Mouse (Mus musculus) heart, adult 2 months (tissue): ENCODE data around the gene Ubash3b. TPM values are rescaled to one million over a fixed set of nuclear protein-coding genes. Genes with fewer than 3 reads are reported as not detected.
A peak's percentile ranks its signal among the peaks of the same experiment; 100 is the strongest.

Source experiments
- DNase-seq, 2 experiments: peaks; one replicate each; pipeline ENCODE4 v3.0.0; 2021
- H3K27ac ChIP-seq: fragments of 200-600 bp; 2 replicates; pipeline ENCODE4 v1.8.1; 2022
- H3K27me3 ChIP-seq: fragments of 200-500 bp; 2 replicates; pipeline ENCODE4 v1.6.1; 2012; ENCODE audit warnings: mild to moderate bottlenecking, low read length, inconsistent platforms, mixed read lengths; ENCODE audit not compliant: control insufficient read depth, insufficient read depth
- H3K36me3 ChIP-seq: fragments of 200-500 bp; 2 replicates; pipeline ENCODE4 v1.6.1; 2012; ENCODE audit warnings: low read length, inconsistent platforms; ENCODE audit not compliant: control insufficient read depth, insufficient read depth
- H3K4me1 ChIP-seq: fragments of 200-500 bp; 2 replicates; pipeline ENCODE4 v1.6.1; 2011; ENCODE audit warnings: low read length; ENCODE audit not compliant: control insufficient read depth, insufficient read depth
- H3K4me3 ChIP-seq: fragments of 200-600 bp; 2 replicates; pipeline ENCODE4 v1.8.1; 2022
- H3K79me2 ChIP-seq: fragments of 200-500 bp; replicated peaks from 2 replicates; pipeline ENCODE4 v1.6.1; 2012; ENCODE audit warnings: mild to moderate bottlenecking, inconsistent platforms, low read length, moderate library complexity, mixed read lengths; ENCODE audit not compliant: control insufficient read depth, insufficient read depth
- H3K9ac ChIP-seq: fragments of 200-500 bp; 2 replicates; pipeline ENCODE4 v1.6.1; 2012; ENCODE audit warnings: low read depth, mild to moderate bottlenecking, control low read depth, inconsistent platforms, low read length, mixed read lengths
- CTCF ChIP-seq: fragments of 200-600 bp; IDR thresholded peaks from 2 replicates; pipeline ENCODE4 v1.8.1; 2022; ENCODE audit warnings: antibody characterized with exemption, mild to moderate bottlenecking, moderate library complexity
- EP300 ChIP-seq: fragments of 200-500 bp; IDR thresholded peaks from 2 replicates; pipeline ENCODE4 v1.6.1; 2011; ENCODE audit warnings: low read depth, low read length, control low read depth; ENCODE audit not compliant: insufficient read depth
- POLR2A ChIP-seq: fragments of 200-500 bp; IDR thresholded peaks from 2 replicates; pipeline ENCODE4 v1.6.1; 2011; ENCODE audit warnings: mild to moderate bottlenecking, low read depth, low read length, control low read depth; ENCODE audit not compliant: insufficient read depth
- WGBS: fragments of 180-500 bp; shearing (Covaris S2); methylation state at CpG from one replicate; pipeline ENCODE4 v1.1.7; 2018; 5-methylcytosine and 5-hydroxymethylcytosine counted together
- intact Hi-C: fragments of 180-260 bp; cut with DNase I; formaldehyde crosslinking; loops from one replicate; pipeline ENCODE4 v1.15.1; 2025
- long read RNA-seq: library from polyadenylated mRNA; stranded (forward); transcript quantifications from one replicate; pipeline ENCODE4 v2.0.0, GENCODE M21; 2021
- polyA plus RNA-seq: library from polyadenylated mRNA; depleted of rRNA; stranded (reverse); fragments of >200 nt; gene quantifications from 2 replicates; pipeline ENCODE4 v1.2.3, GENCODE M21; 2012; rRNA removed
- total RNA-seq, 2 experiments: library from RNA; stranded (reverse); gene quantifications; 2 replicates each; pipeline ENCODE4 v1.2.3; 2021

The Ubash3b gene
- total RNA-seq (1 to 10 TPM; 1.5 TPM), polyA plus RNA-seq (1.9 and 2.0 TPM in 2 replicates)
- long read RNA-seq, partial matches to known transcripts: 0 of 1 reads
- long read RNA-seq, other reads (novel, unspliced or antisense): 1 of 1 reads

- Histone ChIP-seq H3K9ac (no peak within 1 kb of the TSS), H3K27me3 (no peaks in the 10 kb centered on the region), H3K4me3 (no peak within 1 kb of the TSS), H3K4me1 (peaks cover 2% of the 10 kb centered on the region), H3K79me2 (no peaks in the 10 kb centered on the region), H3K27ac (no peak within 1 kb of the TSS), H3K36me3 (no peaks in the 10 kb centered on the region)
- WGBS: 64% methylated on average over 6 of the region's 6 CpGs
- intact Hi-C loops: no loop called here
- no peak for TF ChIP-seq CTCF
- TF ChIP-seq POLR2A: no peak
- no peak for TF ChIP-seq EP300
- DNase-seq: peak in 1 of 2 experiments; percentile 16
Measured at GRCm38 (mm10) chr9:41161413-41161812, at the start of gene Ubash3b. TSS of gene Ubash3b (minus strand) at chr9:41161697.

- Histone ChIP-seq H3K4me1 (peaks cover 4% of the 10 kb centered on the region), H3K79me2 (no peaks in the 10 kb centered on the region), H3K4me3 (peak overlapping the region; percentile 62), H3K36me3 (no peaks in the 10 kb centered on the region), H3K27me3 (no peaks in the 10 kb centered on the region), H3K27ac (peak overlapping the region; percentile 97), H3K9ac (peak overlapping the region; percentile 55)
- TF ChIP-seq CTCF: peak; percentile 69
- peak; percentile 86 for TF ChIP-seq POLR2A
- peak; percentile 85 for TF ChIP-seq EP300
- DNase-seq: peak; percentile 89 to 93
- intact Hi-C loops: loop anchor here (5.0 kb wide), 1 partner anchor 745 kb away; no protein-coding TSS in a partner anchor
- 6% methylated on average over 28 of the region's 28 CpGs for WGBS
Measured at GRCm38 (mm10) chr9:41207130-41208104, 45.9 kb upstream of the Ubash3b start.

- peaks cover under 1% of the 10 kb centered on the region for H3K4me1 ChIP-seq
- no peak for DNase-seq
- WGBS: 79% methylated on average over 12 of the region's 12 CpGs
- H3K9ac ChIP-seq: no peak overlapping the region
- no peaks in the 10 kb centered on the region for H3K27me3 ChIP-seq
- H3K79me2 ChIP-seq: no peaks in the 10 kb centered on the region
- H3K27ac ChIP-seq: no peak overlapping the region
- H3K36me3 ChIP-seq: no peaks in the 10 kb centered on the region
- no peak overlapping the region for H3K4me3 ChIP-seq
- intact Hi-C loops: loop anchor here (5.0 kb wide), 1 partner anchor 746 kb away; no protein-coding TSS in a partner anchor
- no peak for TF ChIP-seq CTCF
- TF ChIP-seq POLR2A: no peak
- no peak for TF ChIP-seq EP300
Measured at GRCm38 (mm10) chr9:41206717-41207116, 45.2 kb upstream of the Ubash3b start.

- Histone ChIP-seq H3K36me3 (no peaks in the 10 kb centered on the region), H3K4me1 (no peaks in the 10 kb centered on the region; the same call in 1 of the 2 replicates), H3K79me2 (no peaks in the 10 kb centered on the region), H3K27me3 (no peaks in the 10 kb centered on the region), H3K4me3 (no peak overlapping the region), H3K27ac (no peak overlapping the region), H3K9ac (no peak overlapping the region)
- DNase-seq: no peak
- intact Hi-C loops: loop anchor here (5.0 kb wide), 1 partner anchor 747 kb away; no protein-coding TSS in a partner anchor
- 62% methylated on average over 3 of the region's 3 CpGs for WGBS
- TF ChIP-seq EP300 (no peak), CTCF (no peak), POLR2A (no peak)
Measured at GRCm38 (mm10) chr9:41205267-41205666, 43.8 kb upstream of the Ubash3b start.

DNA sequence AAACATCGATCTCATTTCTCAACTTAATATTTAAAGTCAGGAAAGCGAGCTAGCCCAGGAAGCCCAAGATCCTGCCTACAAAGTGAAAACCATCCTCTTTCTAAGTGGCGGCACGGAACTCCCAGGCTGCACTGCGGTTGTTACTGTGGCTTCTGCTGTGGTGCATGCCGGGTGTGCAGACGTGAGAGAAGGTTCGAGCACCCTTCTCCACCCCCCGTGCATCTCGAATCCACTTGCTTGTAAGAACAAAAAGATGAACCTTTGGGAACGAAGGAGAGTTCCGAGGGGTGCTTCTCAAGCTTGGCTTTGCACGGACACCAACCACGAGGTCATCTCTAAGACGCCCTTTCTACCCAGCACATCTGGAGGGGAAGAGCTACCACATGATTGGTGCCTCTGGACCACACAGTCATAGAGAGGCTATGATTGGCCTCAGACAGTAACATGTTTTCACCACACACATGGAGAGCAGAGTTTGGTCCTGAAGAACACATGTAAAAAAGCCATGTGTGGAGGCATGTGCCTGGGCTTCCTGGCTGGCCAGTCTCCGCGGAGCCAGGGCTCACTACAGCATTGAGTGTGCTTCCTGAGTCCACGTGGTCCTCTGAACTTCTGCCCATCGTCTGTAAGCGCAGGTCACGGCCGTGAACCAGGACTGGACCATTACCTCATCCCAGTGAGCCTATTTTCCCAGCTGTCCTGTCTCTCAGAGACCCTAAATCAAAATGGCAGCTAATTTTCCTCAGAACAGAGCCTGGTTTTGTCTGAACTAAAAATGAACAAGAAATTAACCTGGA, 38.2 kb upstream of the Ubash3b start:
- H3K4me3 ChIP-seq: no peak overlapping the region
- no peak for DNase-seq
- H3K27me3 ChIP-seq: no peaks in the 10 kb centered on the region
- TF ChIP-seq EP300 (no peak), POLR2A (no peak), CTCF (no peak)
- H3K4me1 ChIP-seq: no peaks in the 10 kb centered on the region
- no peak overlapping the region for H3K27ac ChIP-seq
- H3K79me2 ChIP-seq: no peaks in the 10 kb centered on the region
- WGBS: 71% methylated on average over 22 of the region's 22 CpGs
- H3K36me3 ChIP-seq: no peaks in the 10 kb centered on the region
- no peak overlapping the region for H3K9ac ChIP-seq
- intact Hi-C loops: no loop called here
